11 mouse cellular contexts compared by ENCODE assay signal in the genomic region with DNA sequence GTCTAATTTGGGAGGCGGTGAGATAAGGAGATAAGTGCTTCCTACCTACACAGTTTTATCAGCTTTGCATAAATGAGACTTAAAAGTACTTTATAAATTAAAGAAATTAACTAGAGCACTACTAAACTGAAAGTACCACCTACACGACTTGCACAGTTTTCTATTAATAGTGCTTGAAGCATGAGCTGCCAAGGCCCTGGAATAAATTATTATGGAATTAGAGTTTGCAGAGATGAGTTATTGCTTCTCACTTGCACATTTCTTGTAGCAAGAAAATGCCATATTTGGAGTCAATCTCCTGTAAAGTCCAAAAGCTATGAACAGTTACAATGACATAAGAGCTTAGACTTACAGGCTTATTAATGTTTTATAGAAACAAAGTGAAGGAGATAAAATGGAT.
"Had no signal": no experiment of that assay in that cellular context is flagged by ENCODE, and none has a peak within 500 bp of the region (broad histone marks: within the 10 kb centered on the region; RNA-seq: fewer than 3 reads in every experiment).

No protein-coding gene starts in this region.

- H3K27me3 ChIP-seq: limb, embryonic 13.5 days; midbrain, embryonic 12.5 days; neural tube, embryonic 15.5 days had no signal

- H3K4me1 ChIP-seq: limb, embryonic 13.5 days; midbrain, embryonic 12.5 days; neural tube, embryonic 15.5 days had no signal

- ATAC-seq: inflammation-experienced regulatory T-cells, adult 6 months; intestine, postnatal 0 days had no signal

- DNase-seq: kidney, adult 8-10 months; kidney, postnatal 25 days; lung, adult 18-20 months; thymus, postnatal 4 days had no signal

- H3K9ac ChIP-seq: limb, embryonic 13.5 days; liver, embryonic 14.5 days; midbrain, embryonic 12.5 days; neural tube, embryonic 15.5 days had no signal

- H3K27ac ChIP-seq: limb, embryonic 13.5 days; liver, embryonic 14.5 days; midbrain, embryonic 12.5 days; neural tube, embryonic 15.5 days had no signal

- H3K4me3 ChIP-seq: limb, embryonic 13.5 days; midbrain, embryonic 12.5 days; myocyte; neural tube, embryonic 15.5 days had no signal

- H3K9me3 ChIP-seq: limb, embryonic 13.5 days; midbrain, embryonic 12.5 days; neural tube, embryonic 15.5 days had no signal

- H3K36me3 ChIP-seq: limb, embryonic 13.5 days; midbrain, embryonic 12.5 days; neural tube, embryonic 15.5 days had no signal

- H3K4me2 ChIP-seq: limb, embryonic 13.5 days; midbrain, embryonic 12.5 days; neural tube, embryonic 15.5 days had no signal
